Mouse (Mus musculus) mesoderm, embryonic 11.5 days (tissue): ENCODE data around the gene Hsdl2.

ENCODE experiments used
- DNase-seq: peaks from one replicate; pipeline ENCODE4 v3.0.0-alpha.2; 2012; ENCODE audit warnings: low read depth, low spot score

The Hsdl2 gene

DNA sequence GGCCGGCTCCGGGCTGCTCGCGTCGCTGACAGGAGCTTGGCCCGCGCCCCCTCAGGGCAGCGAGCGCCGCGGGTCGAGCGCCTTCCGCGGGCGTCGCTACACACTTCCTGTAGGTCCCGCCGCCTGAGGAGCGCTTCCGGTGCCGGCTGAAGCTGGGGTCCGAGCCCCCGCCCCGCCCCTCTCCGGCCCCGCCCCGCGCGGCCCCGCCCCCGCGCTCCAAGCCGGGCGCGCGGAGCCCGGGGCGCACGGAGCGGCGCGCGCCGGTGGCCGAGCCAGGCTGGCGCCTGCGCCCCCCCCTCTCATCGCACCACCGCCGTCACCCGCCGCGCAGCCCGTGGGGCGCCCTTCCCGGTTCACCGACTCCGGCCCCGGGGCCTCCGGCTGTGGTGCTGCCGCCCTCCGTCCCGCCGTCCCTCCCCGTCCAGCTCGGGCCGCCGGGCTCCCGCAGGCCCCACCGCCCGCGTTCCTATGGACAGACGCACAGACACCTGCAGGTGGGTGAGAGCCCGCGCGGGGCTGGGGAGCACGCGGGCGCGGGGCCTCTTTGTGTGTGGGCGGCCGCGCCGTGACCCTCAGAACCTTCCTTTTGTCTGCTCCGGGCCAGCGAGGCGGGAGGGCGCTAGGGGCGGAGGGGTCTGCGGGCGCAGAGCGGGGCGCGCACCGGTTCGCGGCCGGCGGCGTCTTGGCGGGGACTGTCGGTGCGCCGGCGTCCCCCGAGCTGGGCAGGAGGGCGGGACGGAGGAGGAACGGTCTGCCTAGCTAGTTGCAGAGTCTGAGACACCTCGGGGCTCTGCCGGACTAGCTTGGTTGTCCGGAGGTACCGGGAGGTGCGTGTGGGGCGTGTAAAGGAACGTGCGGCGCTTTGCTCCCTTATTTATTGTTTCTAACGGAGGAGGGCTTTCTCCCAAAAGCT is 44.9 kb downstream of the Hsdl2 start, which contains the start of gene E130308A19Rik:
TSS of gene E130308A19Rik (plus strand) at position 214 of the 913 bp plus-strand sequence.
- DNase-seq: peak; percentile 89

DNA sequence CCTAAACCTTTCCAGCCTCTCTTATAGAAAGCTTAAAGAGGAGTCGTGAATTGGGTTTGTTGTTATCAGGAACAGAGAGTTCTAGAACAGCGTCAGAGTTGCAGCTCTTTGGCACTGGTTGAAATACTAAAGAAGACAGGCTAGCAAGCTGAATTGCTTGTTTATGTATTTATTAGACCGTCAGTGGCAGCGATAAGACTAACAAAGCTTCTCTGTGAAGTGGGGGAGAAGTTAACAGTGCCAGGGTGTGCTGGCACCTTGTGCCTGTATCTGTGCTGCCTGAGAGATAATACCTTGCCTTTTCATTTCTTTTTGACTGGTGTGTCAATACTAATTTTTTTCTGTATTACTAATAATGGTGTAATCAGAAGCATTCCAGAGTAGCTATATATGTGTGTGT is 46.9 kb downstream of the Hsdl2 start:
- DNase-seq: no peak

DNA sequence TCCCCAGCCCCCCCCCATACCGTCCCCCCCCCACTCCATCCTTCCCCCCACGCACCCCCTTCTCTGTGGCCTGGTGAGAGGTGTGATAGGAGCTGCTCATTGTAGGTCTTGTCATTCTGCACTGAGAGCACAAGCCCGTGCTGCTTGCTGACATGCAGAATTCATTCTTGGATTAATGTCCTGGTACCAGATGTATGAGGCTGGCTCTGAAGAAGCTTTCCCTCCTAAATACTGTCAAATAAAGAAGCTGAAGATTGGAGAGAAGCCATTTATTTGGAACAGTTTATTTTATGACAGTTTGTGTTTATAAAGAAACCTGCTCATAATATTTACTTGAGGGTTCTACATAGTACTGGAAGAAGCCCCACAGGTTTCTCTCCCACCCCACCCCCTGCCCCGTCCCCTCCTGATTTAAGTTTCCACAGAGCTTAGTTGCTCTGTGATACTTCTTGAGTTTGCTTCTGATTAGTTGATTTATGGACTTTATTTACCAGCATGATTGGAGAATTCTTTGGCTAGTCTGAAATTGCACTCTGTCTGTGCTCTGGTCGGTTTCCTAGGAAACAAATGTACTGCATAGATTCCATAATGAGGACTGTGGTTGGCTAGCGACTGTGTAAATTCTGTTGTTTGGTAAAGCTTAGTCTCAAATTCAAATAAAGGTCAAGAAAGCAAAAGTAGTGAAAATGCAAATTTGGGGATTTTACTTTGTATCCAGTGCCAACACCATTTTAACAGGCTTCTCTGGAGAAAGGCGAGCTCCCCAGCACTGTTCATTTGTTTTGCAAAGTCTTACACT is 47.9 kb downstream of the Hsdl2 start:
- DNase-seq: peak; percentile 56

DNA sequence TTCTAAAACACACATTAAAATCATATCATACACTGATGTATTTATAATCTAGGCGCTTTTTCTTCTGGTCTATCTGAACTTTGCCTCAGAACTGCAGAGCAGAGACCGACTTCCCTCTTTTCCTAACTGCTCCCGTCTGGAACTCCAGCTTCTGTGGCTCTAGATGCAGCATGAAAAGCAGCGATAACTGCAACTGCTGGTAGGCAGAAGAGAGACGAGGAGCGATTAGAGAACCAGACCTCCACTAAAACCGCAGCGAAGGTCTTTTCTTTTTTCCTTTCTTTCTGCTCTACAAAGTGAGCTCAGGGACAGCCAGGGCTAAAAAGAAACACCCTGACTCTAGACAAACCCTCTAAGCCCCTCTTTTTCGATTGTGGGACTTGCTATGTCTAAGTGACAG is 48.8 kb downstream of the Hsdl2 start:
- no peak for DNase-seq

DNA sequence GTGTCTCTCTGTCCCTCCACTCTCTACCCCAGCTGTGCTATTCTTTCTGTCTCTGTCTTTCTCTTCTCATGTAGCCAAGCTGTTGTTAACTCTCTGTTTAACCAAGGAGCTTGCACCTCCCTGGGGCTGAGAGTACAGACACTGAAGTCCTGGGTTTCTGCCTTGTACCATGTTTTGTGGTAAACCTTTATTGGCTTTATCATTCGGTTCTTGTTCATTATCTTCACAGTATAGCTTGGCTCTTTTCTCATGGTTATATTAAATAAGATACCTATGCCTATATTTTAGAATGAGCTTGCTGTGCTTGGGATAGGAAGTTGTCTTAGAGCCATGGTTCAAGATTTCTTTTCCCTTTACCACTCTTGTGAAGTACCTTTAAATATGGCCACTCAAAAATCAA is 53.2 kb downstream of the Hsdl2 start:
- DNase-seq: no peak

DNA sequence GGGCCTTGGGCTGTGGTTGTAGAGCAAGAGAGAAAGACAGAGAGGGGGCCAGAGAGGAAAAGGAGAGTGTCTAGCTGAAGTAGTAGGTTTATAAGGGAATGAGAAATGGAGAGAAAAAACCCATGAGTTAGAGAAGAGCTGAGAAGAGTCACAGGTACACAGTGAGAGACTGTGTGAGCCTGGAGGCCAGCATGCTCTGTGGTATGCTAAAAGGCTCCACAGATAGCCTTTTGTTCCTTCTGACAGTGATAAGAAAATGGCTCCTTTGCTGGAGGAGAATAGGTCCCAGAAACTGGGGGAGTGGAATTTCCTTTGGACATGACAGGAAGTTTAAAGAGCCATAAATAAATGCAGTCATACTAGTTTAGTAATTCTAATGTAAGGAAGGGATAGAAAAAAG is 57.8 kb downstream of the Hsdl2 start:
- no peak for DNase-seq

DNA sequence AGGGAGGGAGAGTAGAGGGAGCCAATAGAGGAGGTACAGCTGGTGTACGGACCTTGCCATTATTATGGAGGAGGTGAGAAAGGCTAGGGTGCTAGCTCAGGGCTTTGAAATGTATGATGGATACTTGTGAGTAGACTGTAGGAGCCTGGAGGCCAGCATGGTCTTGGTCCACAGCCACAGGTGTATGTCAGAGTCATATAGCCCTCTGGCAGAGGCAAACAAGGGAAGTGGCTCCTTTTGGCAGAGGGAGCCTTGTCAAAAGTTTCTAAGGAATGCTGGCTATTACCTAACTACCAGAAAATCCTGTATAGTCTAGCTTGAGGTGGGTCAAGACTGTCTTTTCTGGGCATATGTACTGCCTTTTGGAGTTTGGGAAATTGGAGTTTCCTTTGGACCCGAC is 59.4 kb downstream of the Hsdl2 start:
- no peak for DNase-seq

DNA sequence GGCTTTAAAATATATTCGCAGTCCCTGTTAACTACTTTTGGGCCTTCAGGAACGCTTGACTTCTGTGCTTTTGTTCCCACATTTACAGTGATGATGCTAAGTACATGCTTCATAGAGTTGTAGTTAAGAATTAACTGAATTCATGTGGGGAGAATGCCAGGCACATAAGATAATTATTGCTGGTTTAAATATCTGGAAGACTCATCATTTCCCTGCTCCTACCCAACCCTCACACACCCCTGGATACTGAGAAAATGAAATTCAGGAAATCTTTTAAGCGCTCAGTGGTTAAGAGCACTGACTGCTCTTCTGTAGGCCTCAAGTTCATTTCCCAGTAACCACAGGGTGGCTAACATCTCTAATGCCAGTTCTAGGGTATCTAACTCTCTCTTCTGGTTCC is 60.7 kb downstream of the Hsdl2 start:
- DNase-seq: no peak

DNA sequence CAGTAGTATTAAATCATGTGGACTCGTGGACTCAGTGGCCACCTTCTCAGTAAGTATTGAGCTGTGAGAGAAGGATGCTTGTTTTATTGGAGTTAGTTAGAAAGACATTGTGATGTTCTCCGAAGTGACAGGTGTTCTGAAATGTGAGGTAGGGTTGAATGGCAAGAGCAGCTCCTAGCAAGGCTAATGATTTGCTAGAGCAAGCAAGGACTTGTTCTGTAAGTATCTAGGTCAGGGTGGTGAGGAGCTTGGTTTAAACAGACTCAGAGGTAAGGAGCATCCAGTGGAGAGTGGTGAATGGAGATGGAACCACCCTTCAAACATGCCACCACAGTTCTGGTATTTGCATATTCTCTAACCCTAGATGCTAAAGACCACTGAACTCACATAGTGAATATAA is 61.3 kb downstream of the Hsdl2 start:
- DNase-seq: no peak

DNA sequence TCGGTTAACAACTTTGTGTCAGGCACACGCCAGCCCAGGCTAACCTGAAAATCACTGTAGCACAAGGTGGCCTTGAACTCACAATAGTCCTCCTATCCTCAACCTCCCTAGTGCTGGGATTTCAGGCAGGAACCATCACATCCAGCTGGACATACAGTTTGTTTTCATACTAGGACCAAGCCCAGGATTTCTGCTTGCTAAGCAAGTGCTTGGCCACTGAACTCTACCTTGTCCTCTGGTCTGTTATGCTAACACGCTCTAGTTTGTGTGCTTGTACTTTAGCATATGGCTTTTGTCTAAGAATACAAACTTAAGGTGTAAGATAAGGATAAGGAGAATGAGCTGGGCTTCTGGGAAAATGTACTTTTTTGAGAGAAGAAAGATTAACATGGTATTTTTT is 63.1 kb downstream of the Hsdl2 start:
- DNase-seq: no peak

DNA sequence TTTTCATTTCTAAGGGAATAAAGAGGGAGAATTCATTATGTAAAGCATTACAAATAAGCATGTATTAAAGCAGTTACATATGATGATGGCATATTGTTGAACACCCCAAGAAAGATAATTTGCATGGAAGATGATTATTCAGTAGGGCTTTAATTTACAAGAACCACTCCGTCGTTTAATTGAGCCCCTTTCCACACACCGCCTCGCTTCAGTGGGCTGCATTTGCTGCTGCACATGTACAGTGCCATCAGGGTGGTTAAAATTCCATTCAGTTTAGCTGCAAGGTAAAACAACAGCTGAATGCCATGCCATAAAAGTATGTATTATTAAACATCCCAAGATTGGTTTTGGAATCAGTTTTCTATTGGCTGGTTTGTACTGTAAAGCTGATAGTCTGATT is 63.6 kb downstream of the Hsdl2 start:
- no peak for DNase-seq

DNA sequence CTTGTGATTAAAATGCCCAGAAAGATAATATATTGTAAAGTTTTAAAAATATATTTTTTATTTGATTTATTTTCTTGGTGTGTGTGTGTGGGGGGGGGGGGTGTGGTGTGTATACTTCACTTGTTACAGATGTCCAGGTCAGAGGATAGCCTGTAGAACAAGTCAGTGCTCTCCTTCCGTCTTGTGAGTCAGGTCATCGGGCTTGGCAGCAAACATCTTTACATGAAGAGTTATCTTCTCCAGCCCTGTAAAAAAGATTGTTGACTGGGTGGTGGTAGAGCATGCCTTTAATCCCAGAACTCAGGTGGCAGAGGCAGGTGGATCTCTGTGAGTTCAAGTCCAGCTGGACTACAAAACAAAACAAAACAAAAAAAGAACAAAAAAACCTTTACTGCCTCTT is 64.2 kb downstream of the Hsdl2 start:
- no peak for DNase-seq

DNA sequence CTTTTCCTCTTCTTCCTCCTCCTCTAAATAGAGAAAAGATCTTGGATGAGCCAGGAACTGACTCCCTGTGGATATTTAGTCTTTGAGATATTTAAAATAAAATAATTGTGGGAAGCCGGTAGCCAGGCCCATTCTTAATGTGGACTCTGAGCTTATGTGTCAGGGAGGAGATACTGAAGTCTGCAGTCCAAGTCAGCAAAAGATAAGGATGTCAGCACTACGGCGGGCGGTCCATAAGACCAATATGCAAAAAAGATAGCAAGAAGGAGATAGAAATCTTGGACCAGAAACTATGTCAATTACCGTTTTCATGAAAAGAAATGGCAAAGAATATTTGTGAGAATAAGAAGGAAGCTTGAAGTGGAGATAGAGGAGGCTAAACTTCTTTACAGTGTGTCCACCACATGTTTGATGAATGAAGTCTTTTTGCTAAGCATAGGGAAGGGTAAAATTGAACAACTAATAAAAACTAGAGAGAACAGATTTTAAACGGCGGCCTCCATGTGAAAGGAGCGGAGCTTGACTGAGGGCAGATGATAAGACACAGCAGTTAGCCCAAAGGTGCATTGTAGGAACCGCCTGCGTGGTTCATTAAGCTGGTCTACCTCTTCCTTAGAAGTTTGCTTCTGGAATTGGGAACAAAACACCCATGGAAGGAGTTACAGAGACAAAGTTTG is 64.8 kb downstream of the Hsdl2 start:
- no peak for DNase-seq

DNA sequence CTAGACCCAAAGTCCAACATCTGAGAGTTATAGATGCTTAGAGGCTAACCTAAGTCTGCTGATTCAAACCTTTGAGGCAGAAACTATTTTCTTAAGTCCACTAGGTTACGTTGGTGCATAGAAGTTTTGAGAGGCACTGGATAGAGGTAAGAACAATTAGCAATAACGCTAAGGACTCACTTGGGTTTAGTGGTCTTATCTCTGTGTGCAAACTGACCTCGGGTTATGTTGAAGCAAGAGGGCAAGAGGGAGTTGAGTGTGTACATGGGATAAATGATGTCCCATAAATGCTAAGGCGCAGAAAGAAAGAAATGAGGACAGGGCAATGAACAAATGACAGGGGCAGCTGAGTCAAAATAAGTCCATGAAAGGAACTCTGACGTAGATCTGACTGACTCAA is 67.8 kb downstream of the Hsdl2 start:
- DNase-seq: no peak

DNA sequence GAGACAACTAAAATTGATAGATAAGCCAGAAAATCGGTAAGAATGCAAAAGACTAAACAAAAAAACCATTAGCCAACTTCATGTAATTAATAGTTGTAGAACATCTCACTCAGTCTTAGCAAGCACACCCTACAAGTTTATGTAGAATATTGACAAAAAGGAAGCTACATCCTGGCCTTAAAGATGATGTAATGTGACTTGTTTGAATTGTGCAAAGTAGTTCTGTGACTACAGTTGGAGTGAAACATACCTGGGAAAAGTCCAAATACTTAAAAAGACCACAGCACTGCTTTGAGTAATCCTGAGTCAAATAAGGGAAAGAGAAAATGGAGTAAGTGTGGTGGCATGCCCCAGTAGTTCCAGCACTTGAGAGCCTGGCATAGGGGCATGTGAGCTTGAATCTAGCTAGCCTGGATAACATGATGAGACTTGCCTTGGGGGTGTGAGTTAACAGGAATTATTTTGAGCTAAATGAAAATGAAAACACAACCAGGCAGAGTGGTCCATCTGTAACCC is 70.9 kb downstream of the Hsdl2 start:
- DNase-seq: no peak

DNA sequence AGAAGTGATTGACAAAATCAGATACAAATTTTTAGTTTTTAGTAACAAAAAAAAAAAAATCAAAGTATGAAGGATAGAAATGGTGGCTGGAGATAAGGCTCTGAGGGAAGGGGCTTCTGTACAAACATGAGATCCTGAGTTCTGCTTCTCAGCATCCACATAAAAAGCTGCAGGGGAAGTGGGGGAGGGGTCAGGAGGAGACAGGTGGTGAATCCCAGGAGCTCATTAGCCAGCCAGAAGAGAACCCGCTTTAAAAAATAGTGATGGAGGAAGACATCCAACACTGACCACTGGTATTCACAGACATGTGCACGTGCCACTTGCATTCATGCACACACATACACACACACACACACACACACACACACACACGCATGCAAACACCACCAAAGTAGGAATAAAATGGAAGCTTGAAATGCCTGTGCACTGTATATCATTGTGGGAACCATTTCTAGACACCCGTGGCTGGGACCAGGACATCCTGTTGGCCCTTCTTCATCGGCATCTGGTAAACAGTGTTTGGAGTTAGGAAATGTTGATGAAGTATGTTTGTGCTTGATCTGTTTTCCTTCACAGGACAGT is 74.8 kb downstream of the Hsdl2 start:
- DNase-seq: no peak

DNA sequence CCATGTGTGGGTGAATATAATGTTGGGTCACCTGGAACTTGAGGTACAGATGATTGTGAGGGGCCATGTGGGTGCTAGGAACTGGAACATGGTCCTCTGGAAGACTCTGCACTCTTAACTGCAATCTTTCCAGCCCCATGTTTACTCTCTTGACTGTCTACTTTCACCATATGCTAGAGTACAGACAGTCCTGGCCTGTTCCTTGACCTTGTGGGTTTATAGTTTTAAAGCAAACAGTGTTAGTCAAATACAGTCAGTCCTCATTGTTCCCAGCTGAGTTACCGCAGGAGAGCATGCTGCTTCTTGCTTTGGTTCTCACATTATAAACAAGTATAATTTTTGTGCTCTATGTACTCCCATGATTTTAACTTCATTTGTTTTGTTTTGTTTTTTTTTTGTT is 80.8 kb downstream of the Hsdl2 start:
- no peak for DNase-seq

DNA sequence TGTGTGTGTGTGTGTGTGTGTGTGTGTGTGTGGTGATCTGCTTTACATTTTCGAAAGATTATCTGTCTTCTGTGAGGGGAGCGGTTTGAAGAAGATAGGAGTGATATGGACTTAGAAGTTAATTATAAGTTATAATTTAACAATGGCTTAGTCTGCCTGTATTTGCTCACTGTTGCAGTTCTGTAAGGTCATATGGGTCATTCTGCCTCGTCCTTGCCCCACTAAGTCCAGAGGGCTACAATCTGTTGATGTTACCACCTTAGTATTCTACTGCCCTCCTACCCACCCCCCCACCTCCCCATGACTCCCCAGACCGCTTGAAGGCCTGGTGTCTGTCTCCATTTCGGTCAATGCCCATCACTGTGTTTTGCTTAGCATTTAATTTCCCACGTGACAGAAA is 82.1 kb downstream of the Hsdl2 start:
- no peak for DNase-seq

DNA sequence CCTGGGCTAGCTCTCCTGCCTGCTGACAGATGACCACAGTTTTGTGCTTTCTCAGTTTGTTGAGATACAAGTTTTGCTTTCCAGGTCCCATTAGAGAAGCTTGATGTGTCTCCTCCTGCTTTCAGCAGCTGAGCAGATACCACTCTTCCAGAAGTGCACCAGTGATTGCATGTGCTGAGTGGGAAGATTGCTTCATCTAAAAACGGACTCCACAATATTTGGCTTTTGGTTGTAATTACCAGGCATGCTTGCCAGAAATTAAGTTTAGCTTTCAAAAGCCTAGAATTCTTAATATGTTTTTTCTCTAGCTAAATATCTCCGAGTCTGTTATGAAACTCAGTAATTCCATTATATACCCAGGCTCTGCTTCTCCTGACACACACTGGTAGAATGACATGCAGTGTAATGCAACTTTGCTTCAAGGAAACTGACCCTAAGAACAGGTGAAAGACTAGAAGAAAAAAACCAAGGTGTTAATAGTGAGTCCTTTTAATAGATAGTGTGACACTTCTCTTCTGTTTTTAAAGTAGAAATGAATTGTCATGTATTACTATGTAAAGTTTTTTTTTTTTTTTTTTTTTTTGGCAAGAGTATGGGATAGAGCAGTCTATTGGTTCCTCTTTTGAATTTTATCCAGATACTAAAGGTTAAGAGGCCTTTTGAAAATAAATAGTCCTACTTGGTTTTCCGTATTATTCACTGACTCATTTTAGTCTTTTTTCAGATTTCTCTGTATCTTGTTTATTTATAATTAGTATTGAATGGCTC is 85.4 kb downstream of the Hsdl2 start:
- no peak for DNase-seq

DNA sequence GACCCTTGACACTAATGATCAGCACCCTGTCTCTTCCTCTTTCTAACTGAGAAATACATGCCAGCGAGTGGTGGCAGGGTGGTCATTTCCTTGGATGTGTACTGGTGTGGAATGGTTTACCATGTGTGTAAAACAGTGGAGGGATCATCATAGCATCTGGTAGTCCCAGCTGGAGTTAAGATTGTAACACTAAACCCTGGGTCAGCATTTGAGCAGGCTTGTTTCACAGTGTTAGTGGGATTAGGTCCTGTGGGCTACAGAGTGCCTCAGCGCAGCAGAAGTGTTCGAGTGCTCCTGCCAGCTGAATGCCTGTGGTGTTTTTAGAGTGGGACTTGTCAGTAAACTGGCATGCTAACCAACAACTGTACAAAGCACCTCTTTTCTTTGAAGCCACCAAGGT is 86.7 kb downstream of the Hsdl2 start:
- DNase-seq: peak; percentile 41
